Mouse (Mus musculus) A20 (cell line): Measurements from ENCODE around the gene BC051665.

Experiments
- DNase-seq: peaks from one replicate; pipeline ENCODE4 v3.0.0-alpha.2; 2011; ENCODE audit warnings: low read depth, low spot score

Gene BC051665

DNA sequence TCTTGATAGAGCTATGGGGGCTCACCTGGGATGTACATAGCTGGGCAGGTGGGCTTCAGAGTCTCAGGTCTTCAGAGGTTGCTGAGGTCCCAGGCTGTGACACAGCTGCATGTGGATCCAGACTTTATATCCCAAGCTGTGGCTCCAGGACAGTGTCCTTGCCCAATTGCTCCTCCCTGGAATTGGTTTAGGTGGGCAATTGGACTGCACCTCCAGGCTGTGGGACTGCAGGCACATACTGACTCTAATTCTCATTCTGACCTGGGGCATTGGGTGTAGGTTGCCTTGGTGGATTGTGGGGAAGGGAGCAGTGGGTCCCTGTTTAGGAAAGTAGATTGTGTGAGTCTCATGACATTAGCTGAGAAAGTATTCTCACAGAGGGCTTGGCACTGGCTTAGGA lies at the start of gene BC051665:
TSS of gene BC051665 (minus strand) at position 101 of the 400 bp plus-strand sequence.
- no peak for DNase-seq

DNA sequence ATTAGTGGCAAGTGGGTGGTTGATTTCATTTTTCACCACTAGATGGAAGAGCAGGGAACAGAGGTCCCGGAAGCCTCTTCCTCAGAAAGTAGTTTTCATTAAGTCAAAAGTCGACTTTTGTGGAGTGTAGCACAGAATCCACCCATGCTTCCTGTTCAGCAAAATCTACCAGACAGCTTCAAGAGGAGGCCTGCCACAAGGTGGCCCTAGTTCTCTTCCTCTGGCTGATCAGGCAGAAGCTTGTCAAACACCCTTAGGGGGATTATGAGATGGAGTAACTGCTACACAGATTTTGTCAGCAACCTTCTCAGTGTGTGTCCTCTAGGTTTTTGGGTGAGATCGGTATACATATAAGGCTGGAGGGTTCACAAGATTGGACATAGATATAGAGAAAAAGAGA lies 39.9 kb upstream of the BC051665 start:
- no peak for DNase-seq

- no peak for DNase-seq
Measured at GRCm38 (mm10) chr13:60820486-60821175, 34.5 kb upstream of the BC051665 start.

GRCm38 (mm10) chr13:60819469-60819868 lies 33.3 kb upstream of the BC051665 start:
- DNase-seq: no peak

DNA sequence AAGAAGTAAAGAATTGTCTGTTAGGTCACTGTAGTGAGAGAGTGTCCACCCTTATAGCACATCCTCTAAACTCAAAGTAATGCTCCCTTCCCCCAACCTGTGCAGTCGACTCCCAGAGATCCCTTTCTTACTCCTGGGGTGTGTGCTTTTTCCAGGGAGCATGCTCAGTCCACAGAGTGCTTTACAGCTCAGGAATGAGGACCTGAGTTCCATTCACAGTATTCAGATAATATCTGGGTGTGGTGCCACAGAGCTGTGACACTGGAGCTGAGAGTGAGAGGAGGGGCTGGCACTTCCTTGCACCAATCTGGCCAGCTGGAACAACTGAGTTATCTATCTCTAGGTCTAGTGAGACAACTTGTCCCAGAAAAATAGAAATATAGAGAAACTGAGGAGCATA lies 27.6 kb upstream of the BC051665 start:
- DNase-seq: no peak

DNA sequence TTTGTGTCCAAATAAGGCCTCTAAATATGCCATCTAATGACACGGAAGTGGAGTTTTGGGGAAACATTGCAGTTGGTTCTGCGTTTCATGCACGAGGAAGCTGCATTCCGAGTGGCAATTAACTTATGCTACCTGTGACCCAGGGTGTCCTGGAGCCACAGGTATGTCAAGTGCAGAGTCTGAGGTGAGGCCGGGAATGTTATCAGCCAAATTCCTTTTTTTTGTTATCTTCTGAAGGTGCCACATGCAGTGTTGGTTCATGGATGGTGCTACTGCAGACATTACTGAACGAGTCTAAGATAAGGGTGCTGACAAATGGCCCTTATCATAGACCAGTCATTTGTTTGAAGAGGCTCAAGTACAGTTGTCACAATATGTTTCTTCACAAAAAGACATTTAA lies 26.6 kb upstream of the BC051665 start:
- no peak for DNase-seq

DNA sequence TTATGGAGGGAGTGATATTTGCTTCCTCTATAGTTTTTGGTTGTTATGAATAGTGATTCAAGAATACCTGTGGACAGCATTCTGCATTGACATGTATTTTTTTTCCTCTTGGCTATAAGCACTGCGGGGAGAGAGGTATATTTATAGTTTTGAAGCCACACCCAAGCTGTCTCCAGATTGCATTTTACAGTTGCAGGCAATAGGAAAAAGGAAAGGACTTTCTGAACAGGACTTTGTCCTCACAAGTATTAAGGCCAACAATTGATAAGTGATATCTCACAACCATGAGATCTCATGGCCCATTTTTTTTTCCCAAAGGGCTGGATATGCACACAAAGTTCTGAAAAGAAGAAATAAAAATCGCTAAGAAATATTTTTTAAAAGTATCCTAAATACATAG lies 23.5 kb upstream of the BC051665 start:
- DNase-seq: no peak

DNA sequence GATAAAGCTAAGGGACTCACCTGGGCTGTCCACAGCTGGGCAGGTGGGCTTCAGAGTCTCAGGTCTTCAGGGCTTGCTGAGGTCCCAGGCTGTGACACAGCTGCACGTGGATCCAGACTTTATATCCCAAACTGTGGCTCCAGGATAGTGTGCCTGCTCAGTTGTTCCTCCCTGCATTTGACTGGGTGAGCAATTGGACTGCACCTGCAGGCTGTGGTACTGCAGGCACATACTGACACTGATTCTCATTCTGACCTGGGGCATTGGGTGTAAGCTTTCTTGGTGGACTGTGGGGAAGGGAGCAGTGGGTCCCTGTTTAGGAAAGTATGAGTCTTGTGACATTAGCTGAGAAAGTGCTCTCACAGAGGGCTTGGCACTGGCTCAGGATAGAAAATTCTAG lies 16.6 kb upstream of the BC051665 start, which contains the start of gene Ctsll3:
TSS of gene Ctsll3 (minus strand) at position 101 of the 400 bp plus-strand sequence.
- DNase-seq: no peak

GRCm38 (mm10) chr13:60789466-60789865 lies 3.3 kb upstream of the BC051665 start:
- DNase-seq: no peak

DNA sequence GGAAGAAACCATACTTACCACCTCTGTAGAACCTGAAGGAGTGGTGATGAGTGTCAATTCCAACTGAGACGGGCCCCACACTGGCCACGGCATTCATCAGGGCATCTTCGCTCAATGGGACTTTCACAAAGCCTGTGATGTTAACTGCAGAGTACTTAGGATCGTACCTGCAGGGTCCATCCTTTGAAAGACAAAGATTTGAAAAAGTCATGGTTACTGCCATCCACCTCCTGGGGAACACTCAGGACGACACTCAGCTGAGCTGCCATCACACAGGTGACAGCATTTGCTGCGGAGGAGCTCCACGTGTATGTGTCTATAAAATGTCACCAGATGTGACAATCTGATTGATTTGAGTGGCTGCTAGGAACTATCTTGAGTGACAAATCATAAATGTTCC lies 2.9 kb downstream of the BC051665 start:
- DNase-seq: no peak

GRCm38 (mm10) chr13:60780534-60780933 lies 5.6 kb downstream of the BC051665 start:
- no peak for DNase-seq

GRCm38 (mm10) chr13:60761161-60761560 lies 25.0 kb downstream of the BC051665 start:
- no peak for DNase-seq

DNA sequence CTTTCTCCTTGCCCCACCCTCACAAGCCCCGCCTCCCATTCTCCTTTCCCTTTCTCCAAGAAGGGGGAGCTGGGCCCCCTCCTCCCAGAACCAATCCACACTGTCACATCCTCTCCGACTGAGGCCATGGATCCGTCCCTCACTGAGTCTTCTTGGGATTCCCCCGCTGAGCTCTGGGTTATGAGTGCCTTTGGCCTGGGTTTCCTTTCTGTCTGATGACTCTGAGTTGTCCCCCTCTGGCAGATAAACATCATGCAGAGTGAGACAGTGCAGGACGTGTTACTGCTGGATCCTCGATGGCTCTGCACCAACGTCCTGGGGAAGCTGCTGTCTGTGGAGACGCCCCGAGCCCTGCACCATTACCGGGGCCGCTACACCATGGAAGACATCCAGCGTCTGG lies 25.8 kb downstream of the BC051665 start:
- DNase-seq: no peak

GRCm38 (mm10) chr13:60759136-60759535 lies 27.0 kb downstream of the BC051665 start:
- no peak for DNase-seq

DNA sequence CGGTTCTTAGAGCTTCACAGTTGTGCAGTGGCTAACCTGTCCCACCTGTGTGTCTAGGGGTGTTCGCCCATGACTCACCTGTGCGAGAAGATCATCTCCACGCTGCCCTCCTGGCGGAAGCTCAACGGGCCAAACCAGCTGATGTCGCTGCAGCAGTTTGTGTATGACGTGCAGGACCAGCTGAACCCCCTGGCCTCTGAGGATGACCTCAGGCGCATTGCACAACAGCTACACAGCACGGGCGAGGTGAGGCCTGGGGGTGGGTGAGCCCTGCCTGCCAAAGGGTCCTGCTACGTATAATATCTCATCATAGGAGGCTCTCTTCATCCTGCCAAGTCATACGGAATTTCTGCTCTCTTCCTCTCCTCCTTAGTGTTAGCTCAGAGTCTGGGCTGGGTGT lies 28.9 kb downstream of the BC051665 start:
- no peak for DNase-seq

DNA sequence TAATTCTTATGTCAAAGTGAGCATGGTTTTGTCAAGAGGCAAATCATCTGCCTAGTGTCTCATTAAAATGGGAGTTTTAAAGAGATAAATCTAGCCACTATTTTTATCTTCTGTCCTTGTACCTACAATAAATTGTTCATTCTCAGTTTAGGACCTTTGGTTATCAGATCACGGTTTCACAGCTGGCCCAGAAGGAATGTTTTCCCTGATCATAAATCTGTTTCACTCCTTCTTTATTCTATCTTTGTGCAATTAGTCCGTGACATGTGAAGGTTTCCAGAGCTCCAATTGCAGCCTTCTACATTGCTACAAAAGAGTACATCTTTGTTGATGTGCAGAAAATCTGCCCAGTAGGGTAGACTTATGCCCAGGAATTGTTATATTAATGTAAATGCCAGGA lies 30.9 kb downstream of the BC051665 start:
- DNase-seq: no peak

DNA sequence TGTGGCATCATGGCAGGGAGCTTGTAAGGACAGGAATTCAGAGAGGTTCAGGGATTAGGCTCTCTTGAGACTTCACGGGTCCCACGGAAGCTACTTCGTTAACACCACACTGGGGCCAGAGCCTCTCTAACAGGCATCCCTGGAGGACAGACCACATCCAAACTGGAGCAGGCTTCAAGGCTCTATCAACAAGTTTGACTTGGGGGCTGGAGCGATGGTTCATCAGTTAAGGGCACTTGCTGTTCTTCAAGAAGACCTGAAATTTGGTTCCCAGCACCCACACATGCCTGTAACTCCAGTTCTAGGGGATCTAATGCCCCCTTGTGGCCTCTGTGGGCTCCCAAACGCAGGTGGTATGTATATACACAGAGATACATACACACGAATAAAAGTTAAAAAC lies 32.9 kb downstream of the BC051665 start:
- DNase-seq: no peak

DNA sequence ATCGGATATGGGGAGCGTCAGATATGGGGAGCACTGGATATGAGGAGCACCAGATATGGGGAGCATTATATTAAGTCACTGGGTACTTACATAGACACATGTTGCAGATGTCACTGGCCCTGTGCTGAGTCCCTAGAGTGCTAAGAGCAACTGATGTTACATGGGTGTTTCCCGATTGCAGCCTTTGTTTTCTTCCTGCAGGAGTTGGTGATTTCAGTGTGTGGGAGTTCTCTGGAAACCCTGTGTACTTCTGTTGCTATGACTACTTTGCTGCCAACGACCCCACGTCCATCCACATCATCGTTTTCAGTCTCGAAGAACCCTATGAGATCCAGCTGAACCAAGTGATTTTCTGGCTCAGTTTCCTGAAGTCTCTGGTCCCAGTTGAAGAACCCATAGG lies 35.2 kb downstream of the BC051665 start:
- no peak for DNase-seq

DNA sequence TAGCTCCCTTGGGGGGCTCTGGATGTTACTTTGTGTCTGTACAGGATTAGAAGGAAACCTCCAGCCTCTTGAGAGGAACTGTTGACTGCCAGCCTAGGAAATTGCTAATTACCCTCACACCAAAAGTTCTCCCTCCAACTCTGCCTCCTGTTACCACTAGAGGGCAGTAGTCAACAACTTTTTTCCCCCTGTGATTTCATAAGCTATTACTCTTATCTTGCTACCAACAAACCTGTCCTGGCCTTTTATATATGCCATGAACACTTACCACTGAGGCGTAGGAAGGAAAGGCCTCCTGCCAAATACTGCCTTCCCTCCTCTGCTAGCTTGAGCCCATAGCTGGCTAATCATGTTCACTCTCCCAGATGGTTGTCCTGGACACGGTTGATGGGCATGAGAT lies 37.6 kb downstream of the BC051665 start:
- DNase-seq: no peak

DNA sequence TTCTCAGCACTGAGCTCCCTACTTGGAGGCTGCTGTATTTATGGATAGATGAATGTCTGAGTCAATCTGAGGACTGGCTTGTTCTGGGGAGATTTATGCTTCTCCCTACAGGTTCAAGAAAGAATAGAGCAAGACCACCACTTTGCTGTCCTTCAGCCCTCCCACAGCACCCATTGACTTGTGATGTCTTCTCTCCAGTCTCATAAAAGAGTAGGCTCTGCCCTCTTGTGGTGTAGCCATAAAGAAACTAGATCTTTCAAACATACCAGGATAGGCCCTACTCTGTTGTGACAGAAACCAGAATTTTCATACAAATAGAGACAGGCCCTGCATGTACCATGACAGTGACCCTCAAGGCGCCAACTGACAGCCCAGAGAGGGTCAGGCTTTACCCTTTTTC lies 39.0 kb downstream of the BC051665 start:
- DNase-seq: no peak

DNA sequence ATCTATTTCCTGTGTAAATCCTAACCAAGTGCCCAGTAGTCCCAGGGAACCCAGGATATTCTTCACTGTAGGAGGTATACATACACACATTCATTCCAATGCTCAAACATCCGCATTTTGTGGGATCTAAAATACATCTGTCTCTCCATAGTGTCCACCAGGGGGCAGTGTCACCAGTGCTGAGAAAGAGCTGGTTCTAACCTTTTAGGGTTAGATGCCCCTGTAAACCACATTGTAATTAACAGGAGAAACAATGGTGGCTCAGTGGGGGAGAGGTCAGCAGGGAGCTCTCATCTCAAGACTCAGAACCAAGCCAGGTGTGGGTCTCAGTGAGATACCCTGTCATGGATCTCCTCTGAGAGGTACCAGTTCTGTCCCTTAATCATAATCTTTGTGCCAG lies 39.9 kb downstream of the BC051665 start:
- no peak for DNase-seq

GRCm38 (mm10) chr13:60745358-60745757 lies 40.8 kb downstream of the BC051665 start:
- DNase-seq: no peak

DNA sequence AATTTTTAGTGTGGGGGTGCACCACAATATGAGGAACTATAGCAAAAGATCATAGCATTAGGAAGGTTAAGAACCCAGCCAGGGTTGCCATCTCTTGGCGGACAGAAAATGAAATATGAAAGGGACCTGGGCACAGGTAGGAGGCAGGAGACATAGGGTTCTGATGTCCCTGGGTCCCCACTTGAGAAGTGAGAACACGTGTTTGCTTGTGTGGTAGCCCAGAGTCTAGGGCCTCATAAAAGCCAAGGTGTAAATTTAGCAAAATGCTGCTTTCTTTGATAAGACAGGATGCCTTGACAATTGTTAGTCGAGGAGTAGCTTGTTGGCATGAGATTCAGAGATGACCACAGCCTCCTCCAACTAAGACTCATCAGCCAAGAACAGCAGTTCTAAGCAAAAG lies 41.4 kb downstream of the BC051665 start:
- no peak for DNase-seq

- DNase-seq: no peak
Measured at GRCm38 (mm10) chr13:60744078-60744460, 42.1 kb downstream of the BC051665 start.
